Mouse (Mus musculus): Measurements from ENCODE around the gene Trmt44.

- TF ChIP-seq GATA1 (IDR thresholded peaks at IDR 0.05; ENCODE audit: borderline replicate concordance, low read length) (no peak), FLI1 (IDR thresholded peaks at IDR 0.05; ENCODE audit: low read length) (no peak)
These were observed 7.8 kb upstream of the Trmt44 start, which contains the start of gene Acox3 for GRCm38 (mm10) chr5:35582445-35583220.

Measured in megakaryocyte, embryonic 14.5 days (primary cell).